Mouse (Mus musculus) liver, embryonic 12.5 days (tissue): ENCODE measurements around the gene Plbd2. TPM values are rescaled to one million over a fixed set of nuclear protein-coding genes. Genes with fewer than 3 reads are reported as not detected.
A peak's percentile ranks its signal among the peaks of the same experiment; 100 is the strongest.

Experiments used
- ATAC-seq: fragments of 200-750 bp; cut with Nextera tagmentation; 2 replicates; pipeline ENCODE4 v1.8.0; 2017; ENCODE audit warnings: moderate number of reproducible peaks, mild to moderate bottlenecking, moderate library complexity
- H3K27ac ChIP-seq: fragments of 300-500 bp; sonication (generic); 2 replicates; pipeline ENCODE4 v1.5.1; 2016; ENCODE audit warnings: mild to moderate bottlenecking
- H3K27me3 ChIP-seq: fragments of 300-500 bp; sonication (generic); replicated peaks from 2 replicates; pipeline ENCODE4 v1.6.1; 2016; ENCODE audit warnings: mild to moderate bottlenecking, moderate library complexity
- H3K36me3 ChIP-seq: fragments of 300-500 bp; sonication (generic); 2 replicates; pipeline ENCODE4 v1.6.1; 2016; ENCODE audit warnings: mild to moderate bottlenecking, moderate library complexity
- H3K4me1 ChIP-seq: fragments of 300-500 bp; sonication (generic); 2 replicates; pipeline ENCODE4 v1.6.1; 2016
- H3K4me2 ChIP-seq: fragments of 300-500 bp; sonication (generic); 2 replicates; pipeline ENCODE4 v1.6.1; 2016; ENCODE audit warnings: mild to moderate bottlenecking, moderate library complexity
- H3K4me3 ChIP-seq: fragments of 300-500 bp; sonication (generic); 2 replicates; pipeline ENCODE4 v1.5.1; 2016; ENCODE audit warnings: mild to moderate bottlenecking, moderate library complexity
- H3K9ac ChIP-seq: fragments of 300-500 bp; sonication (generic); 2 replicates; pipeline ENCODE4 v1.6.1; 2016; ENCODE audit warnings: mild to moderate bottlenecking, moderate library complexity
- H3K9me3 ChIP-seq: fragments of 300-500 bp; sonication (generic); replicated peaks from 2 replicates; pipeline ENCODE4 v1.6.1; 2016; ENCODE audit warnings: mild to moderate bottlenecking, moderate library complexity
- WGBS: fragments of 180-500 bp; shearing (Covaris S2); methylation state at CpG from one replicate; pipeline ENCODE4 v1.1.7; 2016; ENCODE audit not compliant: insufficient replicate concordance; 5-methylcytosine and 5-hydroxymethylcytosine counted together
- polyA plus RNA-seq: library from polyadenylated mRNA; unstranded; fragments of >200 nt; fragmentation: Nextera tagmentation; extraction: Ambion mirVana; gene quantifications from 2 replicates; pipeline ENCODE4 v1.2.1, GENCODE M21; 2016

Plbd2 gene
- polyA plus RNA-seq, 1 experiment from 2014 or later = 27.4 TPM

GRCm38 (mm10) chr5:120468336-120468735, 35.1 kb downstream of the Plbd2 start:
- H3K9ac ChIP-seq = no peak overlapping the region
- no peaks in the 10 kb centered on the region for H3K36me3 ChIP-seq
- no peak overlapping the region for H3K27ac ChIP-seq
- WGBS = 64% methylated on average over 5 of the region's 5 CpGs
- ATAC-seq = no peak
- H3K4me2 ChIP-seq = no peak overlapping the region
- H3K4me3 ChIP-seq = no peak overlapping the region
- no peaks in the 10 kb centered on the region; the same call in 1 of the 2 replicates for H3K9me3 ChIP-seq
- H3K27me3 ChIP-seq = peaks cover 41% of the 10 kb centered on the region
- 0 out of 2 replicates have a peak, but pooled peaks cover 4% of the 10 kb centered on the region for H3K4me1 ChIP-seq

DNA sequence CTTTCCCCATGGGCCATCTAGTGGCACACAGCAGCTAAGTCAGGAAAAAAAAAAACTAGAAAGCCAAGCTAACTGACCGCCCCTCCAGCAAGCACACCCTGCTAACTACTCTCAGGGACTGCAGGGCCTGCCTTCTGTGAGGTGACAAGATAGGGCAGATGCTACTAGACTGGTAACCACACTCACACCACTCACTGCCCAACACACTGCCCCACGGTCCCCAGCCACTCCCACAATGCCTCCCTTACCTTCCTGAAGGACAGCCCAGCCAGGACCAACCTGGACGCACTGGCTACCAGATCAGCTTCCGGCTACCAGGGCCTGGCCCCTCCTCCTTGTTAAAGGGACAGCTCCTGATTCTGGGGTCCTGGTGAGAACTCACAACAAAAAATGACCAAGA, 36.4 kb downstream of the Plbd2 start:
- no peak overlapping the region for H3K27ac ChIP-seq
- no peak overlapping the region for H3K4me3 ChIP-seq
- no peak overlapping the region for H3K9ac ChIP-seq
- H3K4me1 ChIP-seq = 0 out of 2 replicates have a peak, but pooled peaks cover 4% of the 10 kb centered on the region
- ATAC-seq = no peak
- H3K4me2 ChIP-seq = no peak overlapping the region
- H3K27me3 ChIP-seq = peaks cover 41% of the 10 kb centered on the region
- H3K36me3 ChIP-seq = no peaks in the 10 kb centered on the region
- 19% methylated on average over 4 of the region's 4 CpGs for WGBS
- H3K9me3 ChIP-seq = no peaks in the 10 kb centered on the region; the same call in 1 of the 2 replicates

DNA sequence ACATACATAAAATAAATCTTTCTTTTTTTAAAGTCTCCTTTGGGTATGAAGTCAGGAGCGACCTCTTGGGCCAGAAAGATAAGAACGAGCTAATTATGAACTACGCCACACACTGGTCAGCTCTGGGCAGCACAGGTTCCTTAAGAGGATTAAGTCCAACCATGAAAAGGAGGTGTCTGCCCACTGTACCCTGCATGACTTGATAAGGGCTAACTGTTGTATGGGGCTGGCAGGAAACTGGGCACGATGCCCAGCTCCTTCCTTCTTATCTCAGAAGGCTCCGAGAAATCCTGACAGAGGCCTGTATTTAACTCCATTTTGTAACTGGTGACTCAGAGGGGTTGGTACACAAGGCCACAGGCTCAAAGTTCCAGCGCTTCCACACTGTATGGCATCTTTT, 37.6 kb downstream of the Plbd2 start:
- no peak overlapping the region for H3K4me3 ChIP-seq
- WGBS = 68% methylated on average over 6 of the region's 6 CpGs
- H3K4me2 ChIP-seq = no peak overlapping the region
- peaks cover 43% of the 10 kb centered on the region for H3K27me3 ChIP-seq
- no peak overlapping the region for H3K9ac ChIP-seq
- no peak overlapping the region for H3K27ac ChIP-seq
- H3K4me1 ChIP-seq = 0 out of 2 replicates have a peak, but pooled peaks cover 4% of the 10 kb centered on the region
- H3K9me3 ChIP-seq = no peaks in the 10 kb centered on the region; the same call in 1 of the 2 replicates
- ATAC-seq = no peak
- no peaks in the 10 kb centered on the region for H3K36me3 ChIP-seq

- H3K27me3 ChIP-seq = peaks cover 50% of the 10 kb centered on the region
- no peak for ATAC-seq
- no peaks in the 10 kb centered on the region for H3K36me3 ChIP-seq
- H3K4me2 ChIP-seq = no peak overlapping the region
- no peak overlapping the region for H3K27ac ChIP-seq
- 0 out of 2 replicates have a peak, but pooled peaks cover 4% of the 10 kb centered on the region for H3K4me1 ChIP-seq
- WGBS = 34% methylated on average over 5 of the region's 5 CpGs
- no peak overlapping the region for H3K9ac ChIP-seq
- no peaks in the 10 kb centered on the region; the same call in 1 of the 2 replicates for H3K9me3 ChIP-seq
- H3K4me3 ChIP-seq = no peak overlapping the region
Observed at GRCm38 (mm10) chr5:120465062-120465461, 38.4 kb downstream of the Plbd2 start.

DNA sequence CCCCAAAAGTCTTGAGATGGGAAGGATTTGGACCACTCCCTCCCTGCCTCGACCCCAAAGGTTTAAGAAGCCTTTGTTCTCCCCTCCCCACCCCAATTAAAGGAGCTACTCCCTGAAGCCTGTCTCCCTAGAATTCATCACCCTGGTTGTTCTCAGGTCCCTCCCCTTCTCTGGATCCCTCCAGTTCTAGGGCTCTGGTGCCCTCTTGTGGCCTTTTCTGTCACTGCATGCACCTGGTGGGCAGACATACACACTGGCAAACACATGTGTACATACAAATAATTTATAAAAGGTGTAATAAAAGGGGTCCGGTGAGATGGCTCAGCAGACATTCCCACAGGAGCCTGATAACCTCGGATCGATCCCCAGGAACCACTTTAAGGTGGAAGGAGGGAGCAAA, 39.1 kb downstream of the Plbd2 start:
- no peak overlapping the region for H3K4me3 ChIP-seq
- H3K27me3 ChIP-seq = peaks cover 58% of the 10 kb centered on the region
- no peak overlapping the region for H3K27ac ChIP-seq
- no peaks in the 10 kb centered on the region for H3K36me3 ChIP-seq
- H3K9me3 ChIP-seq = no peaks in the 10 kb centered on the region; the same call in 1 of the 2 replicates
- no peak for ATAC-seq
- H3K4me2 ChIP-seq = no peak overlapping the region
- WGBS = 54% methylated on average over 4 of the region's 4 CpGs
- H3K4me1 ChIP-seq = 0 out of 2 replicates have a peak, but pooled peaks cover 4% of the 10 kb centered on the region
- H3K9ac ChIP-seq = no peak overlapping the region

DNA sequence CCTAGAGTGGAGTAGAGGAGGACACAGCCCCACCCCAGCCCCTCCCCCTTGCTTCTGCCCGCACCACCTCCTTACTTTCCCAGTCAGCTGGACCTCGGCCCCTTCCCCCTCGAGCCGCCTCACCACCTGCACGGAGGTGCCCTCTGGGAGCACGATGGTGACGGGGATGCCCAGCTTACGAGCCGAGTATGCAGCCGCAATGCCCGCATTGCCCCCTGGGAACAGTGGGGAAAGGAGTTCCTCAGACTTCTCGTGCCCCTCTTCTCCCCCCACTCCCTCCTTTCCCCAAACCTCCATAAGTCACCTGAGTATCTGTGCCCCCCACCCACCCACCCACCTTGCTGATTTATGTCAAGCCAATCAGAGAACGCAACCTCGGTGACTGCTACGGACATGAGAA, 41.5 kb downstream of the Plbd2 start:
- Histone ChIP-seq H3K9me3 (no peaks in the 10 kb centered on the region; the same call in 1 of the 2 replicates), H3K27me3 (peaks cover 60% of the 10 kb centered on the region), H3K4me1 (peaks cover 9% of the 10 kb centered on the region), H3K9ac (no peak overlapping the region), H3K27ac (no peak overlapping the region), H3K36me3 (no peaks in the 10 kb centered on the region), H3K4me3 (no peak overlapping the region), H3K4me2 (no peak overlapping the region)
- 64% methylated on average over 15 of the region's 15 CpGs for WGBS
- no peak for ATAC-seq

DNA sequence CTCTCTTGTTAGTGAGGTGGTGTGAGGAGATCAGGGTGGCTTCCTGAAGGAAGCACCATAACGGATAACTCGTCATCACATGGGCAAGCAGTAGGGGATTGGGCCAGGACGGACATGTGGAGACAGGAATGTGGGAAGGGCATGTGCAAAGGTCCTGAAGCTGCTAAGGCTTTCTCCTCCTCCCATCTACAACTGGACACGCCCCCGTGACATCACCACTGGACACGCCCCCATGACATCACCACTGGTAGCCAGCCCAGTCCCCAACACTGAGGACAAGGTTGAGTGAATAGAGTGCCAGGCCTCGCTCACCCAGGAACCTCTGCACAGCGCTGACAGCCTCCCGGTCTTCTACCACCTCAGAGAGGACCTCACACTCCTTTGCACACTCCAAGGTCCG, 44.3 kb downstream of the Plbd2 start:
- Histone ChIP-seq H3K4me3 (no peak overlapping the region), H3K4me1 (peaks cover 5% of the 10 kb centered on the region), H3K9me3 (no peaks in the 10 kb centered on the region), H3K27ac (no peak overlapping the region), H3K4me2 (no peak overlapping the region), H3K36me3 (no peaks in the 10 kb centered on the region), H3K9ac (no peak overlapping the region), H3K27me3 (peaks cover 85% of the 10 kb centered on the region)
- ATAC-seq = peak; percentile 45; the same call in 1 of the 2 replicates
- 54% methylated on average over 10 of the region's 10 CpGs for WGBS

GRCm38 (mm10) chr5:120457628-120458027, 45.8 kb downstream of the Plbd2 start:
- no peak overlapping the region for H3K27ac ChIP-seq
- ATAC-seq = no peak
- H3K9me3 ChIP-seq = no peaks in the 10 kb centered on the region
- no peak overlapping the region for H3K4me2 ChIP-seq
- H3K9ac ChIP-seq = no peak overlapping the region
- H3K36me3 ChIP-seq = no peaks in the 10 kb centered on the region
- WGBS = 5% methylated on average over 9 of the region's 9 CpGs
- peaks cover 5% of the 10 kb centered on the region for H3K4me1 ChIP-seq
- H3K4me3 ChIP-seq = no peak overlapping the region
- peaks cover 85% of the 10 kb centered on the region for H3K27me3 ChIP-seq

GRCm38 (mm10) chr5:120456841-120457554, 46.4 kb downstream of the Plbd2 start:
- no peak for ATAC-seq
- no peak overlapping the region for H3K4me3 ChIP-seq
- H3K4me2 ChIP-seq = no peak overlapping the region
- H3K36me3 ChIP-seq = no peaks in the 10 kb centered on the region
- peaks cover 80% of the 10 kb centered on the region for H3K27me3 ChIP-seq
- H3K27ac ChIP-seq = no peak overlapping the region
- peaks cover 5% of the 10 kb centered on the region for H3K4me1 ChIP-seq
- H3K9me3 ChIP-seq = no peaks in the 10 kb centered on the region
- no peak overlapping the region for H3K9ac ChIP-seq
- WGBS = 34% methylated on average over 7 of the region's 7 CpGs

GRCm38 (mm10) chr5:120456253-120456652, 47.2 kb downstream of the Plbd2 start:
- peaks cover 75% of the 10 kb centered on the region for H3K27me3 ChIP-seq
- no peaks in the 10 kb centered on the region for H3K36me3 ChIP-seq
- 4% methylated on average over 1 of the region's 1 CpGs for WGBS
- no peak overlapping the region for H3K4me3 ChIP-seq
- H3K9ac ChIP-seq = no peak overlapping the region
- no peak overlapping the region for H3K4me2 ChIP-seq
- ATAC-seq = no peak
- H3K9me3 ChIP-seq = no peaks in the 10 kb centered on the region
- peaks cover 5% of the 10 kb centered on the region for H3K4me1 ChIP-seq
- no peak overlapping the region for H3K27ac ChIP-seq

DNA sequence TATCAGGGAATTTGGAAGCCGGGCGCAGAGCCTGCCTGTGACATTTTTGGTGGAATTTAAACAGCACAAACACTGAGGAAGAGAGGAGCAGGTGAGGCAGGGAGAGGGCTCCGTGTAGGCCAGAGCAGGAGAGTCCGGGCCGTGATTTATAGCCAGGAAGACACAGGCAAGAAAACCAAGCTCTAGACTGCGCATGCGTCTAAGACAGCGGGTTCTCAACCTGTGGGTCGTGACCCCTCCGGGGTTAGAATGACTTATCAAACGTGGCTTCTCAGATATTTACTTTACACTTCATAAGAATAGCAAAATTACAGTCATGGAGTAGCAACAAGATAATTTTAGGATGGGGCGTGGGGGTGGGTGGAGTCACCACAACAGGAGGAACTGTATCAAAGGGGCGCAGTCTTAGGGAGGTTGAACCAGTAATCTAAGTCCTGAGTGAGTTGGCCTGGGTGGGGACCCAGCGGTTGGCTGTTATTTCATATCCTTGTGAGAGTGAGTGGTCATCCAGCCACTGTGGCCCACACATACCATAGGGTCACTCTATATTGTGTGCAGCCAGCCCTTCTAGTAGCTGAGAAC, 48.6 kb downstream of the Plbd2 start:
- 52% methylated on average over 14 of the region's 14 CpGs for WGBS
- Histone ChIP-seq H3K9me3 (no peaks in the 10 kb centered on the region), H3K9ac (no peak overlapping the region), H3K27ac (no peak overlapping the region), H3K4me3 (no peak overlapping the region), H3K4me1 (peaks cover 5% of the 10 kb centered on the region), H3K27me3 (peaks cover 62% of the 10 kb centered on the region), H3K36me3 (no peaks in the 10 kb centered on the region), H3K4me2 (no peak overlapping the region)
- no peak for ATAC-seq

- WGBS = 27% methylated on average over 13 of the region's 13 CpGs
- ATAC-seq = no peak
- no peaks in the 10 kb centered on the region for H3K36me3 ChIP-seq
- H3K4me1 ChIP-seq = no peaks in the 10 kb centered on the region
- no peak overlapping the region for H3K9ac ChIP-seq
- H3K4me2 ChIP-seq = no peak overlapping the region
- no peak overlapping the region for H3K4me3 ChIP-seq
- no peaks in the 10 kb centered on the region for H3K9me3 ChIP-seq
- no peak overlapping the region for H3K27ac ChIP-seq
- H3K27me3 ChIP-seq = peaks cover 66% of the 10 kb centered on the region
Observed at GRCm38 (mm10) chr5:120447305-120447704, 56.1 kb downstream of the Plbd2 start.
